Mouse (Mus musculus): ENCODE measurements around the gene Tmem184a. TPM values are rescaled to one million over a fixed set of nuclear protein-coding genes. Genes with fewer than 3 reads are reported as not detected.

Gene Tmem184a
- polyA plus RNA-seq, 1 experiment: 2.1 TPM

Other genes with a start within 250 kb of the Tmem184a start
- gene Micall2, start 83.6 kb downstream of the Tmem184a start, polyA plus RNA-seq (2012; ENCODE audit: insufficient read depth, insufficient read length, missing spikeins): 0.46 and 0.75 TPM in 2 replicates
- 15.5 and 15.9 TPM in 2 replicates for gene Ints1, start 44.2 kb downstream of the Tmem184a start, polyA plus RNA-seq (2012; ENCODE audit: insufficient read depth, insufficient read length, missing spikeins)
- 7.7 and 8.7 TPM in 2 replicates for gene Mafk, start 28.4 kb downstream of the Tmem184a start, polyA plus RNA-seq (2012; ENCODE audit: insufficient read depth, insufficient read length, missing spikeins)
- gene Gm26938, start 6.5 kb upstream of the Tmem184a start, polyA plus RNA-seq (2012; ENCODE audit: insufficient read depth, insufficient read length, missing spikeins): not detected in 2 replicates
- 17.8 and 20.9 TPM in 2 replicates for gene Psmg3, start 7.0 kb upstream of the Tmem184a start, polyA plus RNA-seq (2012; ENCODE audit: insufficient read depth, insufficient read length, missing spikeins)
- 0.29 TPM in 1 of 2 replicates, not detected in the other for gene Elfn1, start 88.0 kb upstream of the Tmem184a start, polyA plus RNA-seq (2012; ENCODE audit: insufficient read depth, insufficient read length, missing spikeins)